Mouse (Mus musculus) MEL-GATA-1-ER (cell line): ENCODE results near the gene Gm10337.

ENCODE experiments used
- DNase-seq: peaks from one replicate; pipeline ENCODE4 v3.0.0-alpha.2; 2012; ENCODE audit warnings: low read depth; ENCODE audit errors: extremely low read depth

Gm10337 gene

GRCm38 (mm10) chr15:102499851-102500250, 3.7 kb upstream of the Gm10337 start:
- DNase-seq = no peak

GRCm38 (mm10) chr15:102500479-102500878, 3.0 kb upstream of the Gm10337 start:
- no peak for DNase-seq

- no peak for DNase-seq
Observed at GRCm38 (mm10) chr15:102501084-102501814, 2.3 kb upstream of the Gm10337 start.

GRCm38 (mm10) chr15:102502254-102502840, 1.2 kb upstream of the Gm10337 start:
- DNase-seq = no peak

- DNase-seq = no peak
Observed at GRCm38 (mm10) chr15:102503924-102504782, 631 bp downstream of the Gm10337 start.

GRCm38 (mm10) chr15:102505073-102505769, 1.7 kb downstream of the Gm10337 start:
- no peak for DNase-seq

GRCm38 (mm10) chr15:102505770-102506463, 2.4 kb downstream of the Gm10337 start:
- no peak for DNase-seq

- no peak for DNase-seq
Observed at GRCm38 (mm10) chr15:102506464-102506830, 2.9 kb downstream of the Gm10337 start.

- DNase-seq = no peak
Observed at GRCm38 (mm10) chr15:102506864-102507263, 3.3 kb downstream of the Gm10337 start.

- no peak for DNase-seq
Observed at GRCm38 (mm10) chr15:102507561-102507960, 4.0 kb downstream of the Gm10337 start.

GRCm38 (mm10) chr15:102508336-102508735, 4.8 kb downstream of the Gm10337 start:
- no peak for DNase-seq

GRCm38 (mm10) chr15:102510110-102510509, 6.6 kb downstream of the Gm10337 start:
- no peak for DNase-seq

GRCm38 (mm10) chr15:102510590-102511284, 7.2 kb downstream of the Gm10337 start:
- peak; percentile 72 for DNase-seq

- DNase-seq = no peak
Observed at GRCm38 (mm10) chr15:102511285-102511833, 7.8 kb downstream of the Gm10337 start.

GRCm38 (mm10) chr15:102512010-102512409, 8.5 kb downstream of the Gm10337 start:
- DNase-seq = no peak

- no peak for DNase-seq
Observed at GRCm38 (mm10) chr15:102512471-102512870, 8.9 kb downstream of the Gm10337 start.

- DNase-seq = no peak
Observed at GRCm38 (mm10) chr15:102513004-102513403, 9.5 kb downstream of the Gm10337 start.

- DNase-seq = no peak
Observed at GRCm38 (mm10) chr15:102515261-102515660, 11.7 kb downstream of the Gm10337 start.

GRCm38 (mm10) chr15:102515791-102516190, 12.3 kb downstream of the Gm10337 start:
- no peak for DNase-seq

GRCm38 (mm10) chr15:102516293-102516692, 12.8 kb downstream of the Gm10337 start:
- no peak for DNase-seq
